Mouse (Mus musculus) E14TG2a.4 (cell line): ENCODE results near the gene Dlx2.

Experiments
- H3K27me3 ChIP-seq: 2 replicates; pipeline ENCODE4 v1.6.1; 2014; ENCODE audit warnings: low read length, control low read depth; ENCODE audit not compliant: insufficient read depth
- H3K36me3 ChIP-seq: 2 replicates; pipeline ENCODE4 v1.6.1; 2014; ENCODE audit warnings: low read length, control low read depth; ENCODE audit not compliant: insufficient read depth
- H3K4me1 ChIP-seq: replicated peaks from 2 replicates; pipeline ENCODE4 v1.6.1; 2014; ENCODE audit warnings: low read depth, low read length, control low read depth
- H3K4me3 ChIP-seq: replicated peaks from 2 replicates; pipeline ENCODE4 v1.5.1; 2014; ENCODE audit warnings: mild to moderate bottlenecking, low read length
- H3K9me3 ChIP-seq: 2 replicates; pipeline ENCODE4 v1.6.1; 2014; ENCODE audit warnings: low read length, control low read depth
- CTCF ChIP-seq: conservative IDR thresholded peaks from 2 replicates; pipeline ENCODE4 v1.5.1; 2014; ENCODE audit warnings: low read length
- NANOG ChIP-seq: IDR thresholded peaks from 2 replicates; pipeline ENCODE4 v1.6.1; 2014; ENCODE audit warnings: borderline replicate concordance, low read length, mixed read lengths
- POU5F1 ChIP-seq: IDR thresholded peaks from 2 replicates; pipeline ENCODE4 v1.6.1; 2014; ENCODE audit warnings: low read length, borderline replicate concordance

Gene Dlx2

GRCm38 (mm10) chr2:71546640-71547071 lies at the start of gene Dlx2:
Gene Dlx2, minus strand, starts transcription at chr2:71546754.
- H3K4me1 ChIP-seq: peaks cover 58% of the 10 kb centered on the region
- H3K36me3 ChIP-seq: no peaks in the 10 kb centered on the region
- no peaks in the 10 kb centered on the region for H3K9me3 ChIP-seq
- no peak for TF ChIP-seq NANOG
- peaks cover 92% of the 10 kb centered on the region for H3K27me3 ChIP-seq
- H3K4me3 ChIP-seq: peak within 1 kb of the TSS; percentile 90

GRCm38 (mm10) chr2:71594466-71594865 lies 47.9 kb upstream of the Dlx2 start:
- TF ChIP-seq POU5F1 (no peak), NANOG (no peak), CTCF (no peak)
- no peaks in the 10 kb centered on the region for H3K36me3 ChIP-seq
- H3K4me1 ChIP-seq: peaks cover 18% of the 10 kb centered on the region
- no peaks in the 10 kb centered on the region for H3K9me3 ChIP-seq
- no peak overlapping the region for H3K4me3 ChIP-seq
- H3K27me3 ChIP-seq: peaks cover 20% of the 10 kb centered on the region

GRCm38 (mm10) chr2:71589114-71589513 lies 42.6 kb upstream of the Dlx2 start:
- Histone ChIP-seq H3K4me1 (no peaks in the 10 kb centered on the region), H3K9me3 (no peaks in the 10 kb centered on the region), H3K36me3 (no peaks in the 10 kb centered on the region), H3K27me3 (0 out of 2 replicates have a peak, but pooled peaks cover 8% of the 10 kb centered on the region), H3K4me3 (no peak overlapping the region)
- TF ChIP-seq CTCF (no peak), NANOG (no peak), POU5F1 (no peak)

GRCm38 (mm10) chr2:71581488-71581887 lies 34.9 kb upstream of the Dlx2 start:
- Histone ChIP-seq H3K4me3 (peak overlapping the region; percentile 81), H3K27me3 (peaks cover 23% of the 10 kb centered on the region), H3K36me3 (no peaks in the 10 kb centered on the region), H3K9me3 (no peaks in the 10 kb centered on the region), H3K4me1 (peaks cover 3% of the 10 kb centered on the region; the same call in 1 of the 2 replicates)
- TF ChIP-seq CTCF: no peak

- peaks cover 3% of the 10 kb centered on the region; the same call in 1 of the 2 replicates for H3K4me1 ChIP-seq
- TF ChIP-seq NANOG: no peak
- no peak for TF ChIP-seq CTCF
- no peak for TF ChIP-seq POU5F1
Observed at GRCm38 (mm10) chr2:71580632-71581466, 34.3 kb upstream of the Dlx2 start.

GRCm38 (mm10) chr2:71577059-71577458 lies 30.5 kb upstream of the Dlx2 start:
- peaks cover 3% of the 10 kb centered on the region; the same call in 1 of the 2 replicates for H3K4me1 ChIP-seq
- no peaks in the 10 kb centered on the region for H3K36me3 ChIP-seq
- no peak overlapping the region for H3K4me3 ChIP-seq
- peaks cover 29% of the 10 kb centered on the region for H3K27me3 ChIP-seq
- no peak for TF ChIP-seq NANOG
- peak; percentile 56 for TF ChIP-seq CTCF
- TF ChIP-seq POU5F1: no peak
- H3K9me3 ChIP-seq: no peaks in the 10 kb centered on the region

More at GRCm38 (mm10) chr2:71580632-71581466, 34.3 kb upstream of the Dlx2 start:
- no peaks in the 10 kb centered on the region for H3K9me3 ChIP-seq
- peaks cover 23% of the 10 kb centered on the region for H3K27me3 ChIP-seq
- no peaks in the 10 kb centered on the region for H3K36me3 ChIP-seq
- peak overlapping the region; percentile 81 for H3K4me3 ChIP-seq

- Histone ChIP-seq H3K4me1 (no peaks in the 10 kb centered on the region), H3K36me3 (no peaks in the 10 kb centered on the region), H3K27me3 (peaks cover 34% of the 10 kb centered on the region), H3K9me3 (no peaks in the 10 kb centered on the region), H3K4me3 (no peak overlapping the region)
- no peak for TF ChIP-seq POU5F1
Observed at GRCm38 (mm10) chr2:71573736-71574135, 27.2 kb upstream of the Dlx2 start.

GRCm38 (mm10) chr2:71566466-71566865 lies 19.9 kb upstream of the Dlx2 start:
- Histone ChIP-seq H3K4me3 (no peak overlapping the region), H3K27me3 (peaks cover 26% of the 10 kb centered on the region), H3K36me3 (no peaks in the 10 kb centered on the region), H3K4me1 (peaks cover 12% of the 10 kb centered on the region), H3K9me3 (no peaks in the 10 kb centered on the region)
- TF ChIP-seq CTCF (no peak), POU5F1 (no peak), NANOG (no peak)

GRCm38 (mm10) chr2:71556071-71556470 lies 9.5 kb upstream of the Dlx2 start:
- H3K4me3 ChIP-seq: no peak overlapping the region
- H3K27me3 ChIP-seq: peaks cover 49% of the 10 kb centered on the region
- TF ChIP-seq CTCF: peak; percentile 63
- no peak for TF ChIP-seq POU5F1
- TF ChIP-seq NANOG: no peak
- H3K36me3 ChIP-seq: no peaks in the 10 kb centered on the region
- H3K4me1 ChIP-seq: peaks cover 10% of the 10 kb centered on the region
- H3K9me3 ChIP-seq: peaks cover 4% of the 10 kb centered on the region
